Mouse (Mus musculus) midbrain, embryonic 13.5 days (tissue): Measurements from ENCODE around the gene Eif4e2. TPM values are rescaled to one million over a fixed set of nuclear protein-coding genes. Genes with fewer than 3 reads are reported as not detected.
A peak's percentile ranks its signal among the peaks of the same experiment; 100 is the strongest.

Source experiments
- ATAC-seq: fragments of 200-750 bp; cut with Nextera tagmentation; 2 replicates; pipeline ENCODE4 v1.8.0; 2017; ENCODE audit warnings: mild to moderate bottlenecking, moderate TSS enrichment, moderate library complexity
- H3K27ac ChIP-seq: fragments of 300-500 bp; sonication (generic); 2 replicates; pipeline ENCODE4 v1.5.1; 2015; ENCODE audit warnings: inconsistent platforms, mild to moderate bottlenecking, moderate library complexity
- H3K27me3 ChIP-seq: fragments of 300-500 bp; sonication (generic); 2 replicates; pipeline ENCODE4 v1.6.1; 2015; ENCODE audit warnings: mild to moderate bottlenecking, inconsistent platforms
- H3K36me3 ChIP-seq: fragments of 300-500 bp; sonication (generic); 2 replicates; pipeline ENCODE4 v1.6.1; 2015; ENCODE audit warnings: mild to moderate bottlenecking, inconsistent platforms
- H3K4me1 ChIP-seq: fragments of 300-500 bp; sonication (generic); replicated peaks from 2 replicates; pipeline ENCODE4 v1.6.1; 2015; ENCODE audit warnings: inconsistent platforms
- H3K4me2 ChIP-seq: fragments of 300-500 bp; sonication (generic); replicated peaks from 2 replicates; pipeline ENCODE4 v1.6.1; 2015; ENCODE audit warnings: moderate library complexity, mild to moderate bottlenecking, inconsistent platforms
- H3K4me3 ChIP-seq: fragments of 300-500 bp; sonication (generic); replicated peaks from 2 replicates; pipeline ENCODE4 v1.5.1; 2015; ENCODE audit warnings: mild to moderate bottlenecking, inconsistent platforms
- H3K9ac ChIP-seq: fragments of 300-500 bp; sonication (generic); replicated peaks from 2 replicates; pipeline ENCODE4 v1.6.1; 2015; ENCODE audit warnings: mild to moderate bottlenecking, inconsistent platforms
- H3K9me3 ChIP-seq: fragments of 300-500 bp; sonication (generic); 2 replicates; pipeline ENCODE4 v1.6.1; 2016; ENCODE audit warnings: mild to moderate bottlenecking, inconsistent platforms
- WGBS: fragments of 180-500 bp; shearing (Covaris S2); methylation state at CpG from one replicate; pipeline ENCODE4 v1.1.7; 2015; 5-methylcytosine and 5-hydroxymethylcytosine counted together
- polyA plus RNA-seq: library from polyadenylated mRNA; unstranded; fragments of >200 nt; fragmentation: Nextera tagmentation; extraction: Ambion mirVana; gene quantifications from 2 replicates; pipeline ENCODE4 v1.2.1, GENCODE M21; 2015

The Eif4e2 gene
- polyA plus RNA-seq, 1 experiment from 2014 or later: 110 TPM

- Histone ChIP-seq H3K27ac (no peak overlapping the region), H3K4me3 (no peak overlapping the region), H3K36me3 (no peaks in the 10 kb centered on the region), H3K4me1 (peaks cover 21% of the 10 kb centered on the region), H3K27me3 (peaks cover 63% of the 10 kb centered on the region), H3K9ac (no peak overlapping the region), H3K4me2 (peak overlapping the region; percentile 26), H3K9me3 (no peaks in the 10 kb centered on the region)
- 30% methylated on average over 15 of the region's 15 CpGs for WGBS
- peak; percentile 4; the same call in 1 of the 2 replicates for ATAC-seq
Observed at GRCm38 (mm10) chr1:87183998-87184750, 29.5 kb upstream of the Eif4e2 start.

DNA sequence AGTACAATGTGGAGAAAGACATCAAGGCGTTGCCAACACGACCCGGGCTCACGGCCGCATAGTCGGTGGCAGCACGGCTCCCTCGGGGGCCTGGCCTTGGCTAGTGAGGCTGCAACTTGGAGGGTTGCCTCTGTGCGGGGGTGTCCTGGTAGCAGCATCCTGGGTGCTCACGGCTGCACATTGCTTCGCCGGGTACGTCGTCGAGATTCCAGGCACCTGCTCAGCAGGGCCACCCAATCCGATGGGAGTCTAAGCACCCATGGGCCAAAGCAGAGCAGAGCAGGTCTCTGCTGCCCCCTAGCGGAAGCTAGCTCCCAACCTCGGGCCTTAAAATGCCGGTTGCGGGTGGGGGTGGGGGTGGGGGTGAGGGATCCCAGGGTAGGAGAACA is 29.0 kb upstream of the Eif4e2 start:
- Histone ChIP-seq H3K9ac (no peak overlapping the region), H3K36me3 (no peaks in the 10 kb centered on the region), H3K9me3 (no peaks in the 10 kb centered on the region), H3K27me3 (peaks cover 63% of the 10 kb centered on the region), H3K4me1 (peaks cover 21% of the 10 kb centered on the region), H3K4me3 (no peak overlapping the region), H3K4me2 (peak overlapping the region; percentile 26), H3K27ac (no peak overlapping the region)
- peak; percentile 24; the same call in 1 of the 2 replicates for ATAC-seq
- WGBS: 10% methylated on average over 20 of the region's 20 CpGs

- Histone ChIP-seq H3K9me3 (no peaks in the 10 kb centered on the region), H3K4me2 (0 out of 2 replicates have a peak overlapping the region, but pooled peaks have one; percentile 72), H3K27ac (no peak overlapping the region), H3K4me3 (no peak overlapping the region), H3K9ac (no peak overlapping the region), H3K4me1 (peaks cover 21% of the 10 kb centered on the region), H3K27me3 (peaks cover 59% of the 10 kb centered on the region), H3K36me3 (no peaks in the 10 kb centered on the region)
- ATAC-seq: no peak
- 12% methylated on average over 13 of the region's 13 CpGs for WGBS
Observed at GRCm38 (mm10) chr1:87185526-87185925, 28.2 kb upstream of the Eif4e2 start.

GRCm38 (mm10) chr1:87186261-87187036 is 27.3 kb upstream of the Eif4e2 start:
- Histone ChIP-seq H3K9ac (peak overlapping the region; percentile 55), H3K27ac (no peak overlapping the region), H3K4me1 (peaks cover 21% of the 10 kb centered on the region), H3K4me2 (peak overlapping the region; percentile 72), H3K4me3 (peak overlapping the region; percentile 45), H3K27me3 (peaks cover 55% of the 10 kb centered on the region), H3K36me3 (no peaks in the 10 kb centered on the region), H3K9me3 (no peaks in the 10 kb centered on the region)
- 1% methylated on average over 54 of the region's 54 CpGs for WGBS
- ATAC-seq: peak; percentile 71

- H3K9ac ChIP-seq: peak overlapping the region; percentile 55
- H3K4me1 ChIP-seq: peaks cover 21% of the 10 kb centered on the region
- H3K27me3 ChIP-seq: peaks cover 53% of the 10 kb centered on the region
- WGBS: 0% methylated on average over 15 of the region's 15 CpGs
- H3K4me3 ChIP-seq: peak overlapping the region; percentile 45
- H3K36me3 ChIP-seq: no peaks in the 10 kb centered on the region
- no peaks in the 10 kb centered on the region for H3K9me3 ChIP-seq
- ATAC-seq: peak; percentile 60
- H3K27ac ChIP-seq: no peak overlapping the region
- peak overlapping the region; percentile 72 for H3K4me2 ChIP-seq
Observed at GRCm38 (mm10) chr1:87187037-87187355, 26.7 kb upstream of the Eif4e2 start.

DNA sequence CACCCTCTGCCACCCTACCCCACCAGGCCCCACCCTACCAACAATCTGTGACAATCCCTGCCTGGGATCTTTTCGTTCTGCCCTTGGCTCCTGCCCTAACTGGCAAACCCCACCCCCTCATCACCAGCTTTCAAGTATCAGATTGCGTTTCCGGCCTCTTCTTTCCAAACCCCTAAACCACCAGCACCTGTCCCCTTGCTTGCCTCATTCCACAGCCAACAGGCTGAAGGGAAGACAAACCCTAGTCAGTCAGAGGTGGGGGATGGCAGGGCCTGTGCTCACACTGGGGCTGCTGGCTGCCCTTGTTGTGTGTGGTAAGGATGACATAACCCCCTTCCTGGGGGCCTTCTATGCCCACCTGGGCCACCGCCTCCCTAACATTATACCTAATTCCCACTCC is 23.3 kb upstream of the Eif4e2 start, which contains the start of gene Chrnd:
Chrnd (plus strand) TSS at position 179 of the 400 bp plus-strand sequence.
- no peak within 1 kb of the TSS for H3K4me2 ChIP-seq
- no peak within 1 kb of the TSS for H3K27ac ChIP-seq
- WGBS: 48% methylated on average over 4 of the region's 4 CpGs

DNA sequence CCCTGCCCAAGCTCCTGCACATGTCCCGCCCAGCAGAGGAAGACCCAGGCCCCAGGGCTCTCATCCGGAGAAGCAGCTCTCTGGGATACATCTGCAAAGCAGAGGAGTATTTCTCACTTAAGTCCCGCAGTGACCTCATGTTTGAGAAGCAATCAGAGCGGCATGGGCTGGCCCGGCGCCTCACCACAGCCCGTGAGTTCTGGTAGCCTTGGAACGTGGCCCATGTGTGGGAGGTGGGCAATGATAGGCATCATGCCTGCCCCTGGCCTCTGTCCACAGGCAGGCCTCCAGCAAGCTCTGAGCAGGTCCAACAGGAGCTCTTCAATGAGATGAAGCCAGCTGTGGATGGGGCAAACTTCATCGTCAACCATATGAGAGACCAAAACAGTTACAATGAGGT is 16.4 kb upstream of the Eif4e2 start:
- Histone ChIP-seq H3K27me3 (peaks cover 2% of the 10 kb centered on the region; the same call in 1 of the 2 replicates), H3K27ac (no peak overlapping the region), H3K4me2 (no peak overlapping the region), H3K4me1 (no peaks in the 10 kb centered on the region), H3K4me3 (no peak overlapping the region), H3K9ac (no peak overlapping the region), H3K9me3 (no peaks in the 10 kb centered on the region), H3K36me3 (no peaks in the 10 kb centered on the region)
- ATAC-seq: no peak
- WGBS: 86% methylated on average over 9 of the region's 9 CpGs

More for the DNA sequence above, 23.3 kb upstream of the Eif4e2 start, which contains the start of gene Chrnd:
- Histone ChIP-seq H3K4me3 (no peak within 1 kb of the TSS), H3K27me3 (peaks cover 24% of the 10 kb centered on the region), H3K4me1 (peaks cover 12% of the 10 kb centered on the region), H3K36me3 (no peaks in the 10 kb centered on the region), H3K9me3 (no peaks in the 10 kb centered on the region), H3K9ac (no peak within 1 kb of the TSS)
- ATAC-seq: no peak

DNA sequence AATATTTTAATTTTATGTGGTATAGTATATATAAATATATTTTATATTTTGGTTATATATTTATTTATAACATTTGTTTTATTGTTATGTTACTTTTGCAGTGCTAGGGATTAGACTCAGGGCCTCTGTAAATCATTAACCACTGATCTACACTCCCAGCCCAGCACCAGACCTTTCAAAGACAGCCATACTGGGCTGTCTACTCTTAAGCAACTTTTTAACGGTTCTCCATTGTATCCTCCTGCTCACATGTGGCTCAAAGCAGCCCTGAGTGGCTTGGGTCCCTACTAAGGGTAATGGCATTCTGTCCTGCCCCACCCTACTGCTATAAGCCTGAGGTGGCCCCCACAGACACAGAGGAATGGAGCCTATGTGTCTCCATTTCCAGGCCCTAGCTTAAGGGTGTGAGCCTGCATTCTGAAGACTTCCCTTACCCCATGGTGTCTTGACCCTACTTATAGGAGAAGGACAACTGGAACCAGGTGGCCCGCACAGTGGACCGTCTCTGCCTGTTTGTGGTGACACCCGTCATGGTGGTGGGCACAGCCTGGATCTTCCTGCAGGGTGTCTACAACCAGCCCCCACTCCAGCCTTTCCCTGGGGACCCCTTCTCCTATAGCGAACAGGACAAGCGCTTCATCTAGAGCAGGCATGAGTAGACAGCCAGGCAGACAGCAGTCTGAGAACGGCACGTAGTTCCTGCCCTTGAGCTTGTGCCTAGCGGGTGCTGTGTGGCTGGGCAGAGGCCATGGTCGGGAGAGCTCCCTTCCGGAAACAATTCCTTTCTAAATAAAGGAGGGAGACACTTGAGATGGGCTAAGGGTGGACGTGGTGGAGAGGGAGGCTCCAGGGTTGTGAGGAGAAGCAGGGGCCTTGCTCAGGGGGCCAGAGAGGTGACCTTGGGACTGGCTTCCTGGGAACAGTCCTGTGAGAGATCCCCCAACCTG is 15.3 kb upstream of the Eif4e2 start:
- Histone ChIP-seq H3K9me3 (no peaks in the 10 kb centered on the region), H3K4me1 (no peaks in the 10 kb centered on the region), H3K36me3 (no peaks in the 10 kb centered on the region), H3K4me3 (no peak overlapping the region), H3K9ac (no peak overlapping the region), H3K27ac (no peak overlapping the region), H3K4me2 (no peak overlapping the region), H3K27me3 (peaks cover 2% of the 10 kb centered on the region; the same call in 1 of the 2 replicates)
- ATAC-seq: no peak; the same call in 1 of the 2 replicates
- 81% methylated on average over 12 of the region's 12 CpGs for WGBS

DNA sequence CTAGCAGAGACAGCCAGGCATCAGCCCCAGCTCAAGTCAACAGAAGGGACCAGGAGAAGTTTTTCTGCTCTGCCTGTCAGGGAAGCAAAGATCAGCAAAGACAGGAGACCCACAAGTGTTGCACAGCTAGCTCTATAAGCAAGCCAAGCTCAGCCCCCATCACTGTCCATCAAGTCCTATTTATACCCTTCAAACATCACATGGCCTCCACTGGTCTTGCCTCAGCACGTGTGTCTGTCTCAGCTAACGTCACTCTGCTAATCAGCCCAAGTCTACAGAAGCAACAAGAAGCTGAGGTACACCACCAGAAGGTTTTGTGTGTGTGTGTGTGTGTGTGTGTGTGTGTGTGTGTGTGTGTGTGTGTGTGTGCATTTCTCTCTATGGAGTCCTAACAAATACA is 12.9 kb upstream of the Eif4e2 start:
- Histone ChIP-seq H3K4me2 (no peak overlapping the region), H3K4me3 (no peak overlapping the region), H3K4me1 (0 out of 2 replicates have a peak, but pooled peaks cover 2% of the 10 kb centered on the region), H3K27me3 (peaks cover 10% of the 10 kb centered on the region), H3K36me3 (no peaks in the 10 kb centered on the region), H3K9me3 (no peaks in the 10 kb centered on the region), H3K27ac (no peak overlapping the region), H3K9ac (no peak overlapping the region)
- ATAC-seq: no peak
- 73% methylated on average over 2 of the region's 2 CpGs for WGBS

DNA sequence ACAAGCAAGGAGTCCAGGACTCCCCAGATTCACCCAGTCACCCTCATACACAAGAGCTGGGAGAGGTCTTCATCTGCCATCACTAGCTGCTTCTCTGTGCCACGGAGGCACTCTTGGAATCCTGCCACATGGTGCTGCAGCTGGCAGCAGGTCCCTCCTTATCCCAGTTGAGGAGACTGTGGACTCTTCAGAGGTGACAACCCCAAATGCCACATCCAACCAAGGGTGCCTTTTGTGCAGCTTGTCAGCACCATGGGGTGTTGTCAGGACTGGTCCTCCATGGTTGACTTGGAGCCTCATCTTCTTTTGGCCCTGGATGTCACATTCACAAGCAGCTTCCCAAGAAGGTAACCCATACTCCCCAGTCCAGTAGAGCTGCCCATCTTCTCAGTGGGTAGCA is 11.9 kb upstream of the Eif4e2 start:
- H3K4me3 ChIP-seq: no peak overlapping the region
- 42% methylated on average over 1 of the region's 1 CpGs for WGBS
- peaks cover 18% of the 10 kb centered on the region for H3K27me3 ChIP-seq
- no peak overlapping the region for H3K9ac ChIP-seq
- ATAC-seq: no peak
- no peak overlapping the region for H3K27ac ChIP-seq
- H3K4me2 ChIP-seq: no peak overlapping the region
- H3K9me3 ChIP-seq: no peaks in the 10 kb centered on the region
- no peaks in the 10 kb centered on the region for H3K36me3 ChIP-seq
- 0 out of 2 replicates have a peak, but pooled peaks cover 5% of the 10 kb centered on the region for H3K4me1 ChIP-seq

- Histone ChIP-seq H3K36me3 (no peaks in the 10 kb centered on the region), H3K27ac (no peak overlapping the region), H3K27me3 (peaks cover 29% of the 10 kb centered on the region), H3K4me2 (no peak overlapping the region), H3K9ac (no peak overlapping the region), H3K4me3 (no peak overlapping the region), H3K9me3 (no peaks in the 10 kb centered on the region), H3K4me1 (0 out of 2 replicates have a peak, but pooled peaks cover 5% of the 10 kb centered on the region)
- ATAC-seq: no peak
- WGBS: 80% methylated on average over 5 of the region's 5 CpGs
Observed at GRCm38 (mm10) chr1:87203779-87204178, 9.9 kb upstream of the Eif4e2 start.
